Mouse (Mus musculus): ENCODE data around the gene Morn3.
A peak's percentile ranks its signal among the peaks of the same experiment; 100 is the strongest.
"Not testable (repeated sequence)": the region's sequence is repeated elsewhere in the genome, so short reads cannot be mapped to it uniquely, and the experiment has no call there.

Morn3 gene

GRCm38 (mm10) chr5:123046916-123047315 is at the start of gene Morn3:
TSS of gene Morn3 (minus strand) at chr5:123047016.
- no peak for DNase-seq (ENCODE audit: low read depth, low spot score)

- DNase-seq (ENCODE audit: low read depth, low spot score) = no peak
Observed at GRCm38 (mm10) chr5:123096299-123096698, 49.5 kb upstream of the Morn3 start.

- peak; percentile 79 for DNase-seq (ENCODE audit: low read depth, low spot score)
Observed at GRCm38 (mm10) chr5:123094238-123094991, 47.6 kb upstream of the Morn3 start.

GRCm38 (mm10) chr5:123093077-123093633 is 46.3 kb upstream of the Morn3 start:
- DNase-seq (ENCODE audit: low read depth, low spot score) = peak; percentile 76

GRCm38 (mm10) chr5:123090560-123091306 is 43.9 kb upstream of the Morn3 start:
- no peak for DNase-seq (ENCODE audit: low read depth, low spot score)

- DNase-seq (ENCODE audit: low read depth, low spot score) = no peak
Observed at GRCm38 (mm10) chr5:123088784-123089183, 42.0 kb upstream of the Morn3 start.

- DNase-seq (ENCODE audit: low read depth, low spot score) = no peak
Observed at GRCm38 (mm10) chr5:123086501-123086900, 39.7 kb upstream of the Morn3 start.

GRCm38 (mm10) chr5:123083340-123084050 is 36.7 kb upstream of the Morn3 start:
- DNase-seq (ENCODE audit: low read depth, low spot score) = no peak

- DNase-seq (ENCODE audit: low read depth, low spot score) = no peak
Observed at GRCm38 (mm10) chr5:123080510-123080909, 33.7 kb upstream of the Morn3 start.

GRCm38 (mm10) chr5:123080041-123080440 is 33.2 kb upstream of the Morn3 start:
- DNase-seq (ENCODE audit: low read depth, low spot score) = no peak

GRCm38 (mm10) chr5:123079568-123079967 is 32.8 kb upstream of the Morn3 start:
- DNase-seq (ENCODE audit: low read depth, low spot score) = no peak

- DNase-seq (ENCODE audit: low read depth, low spot score) = no peak
Observed at GRCm38 (mm10) chr5:123076419-123077281, 29.8 kb upstream of the Morn3 start.

- DNase-seq (ENCODE audit: low read depth, low spot score) = peak; percentile 87
Observed at GRCm38 (mm10) chr5:123075576-123076418, 29.0 kb upstream of the Morn3 start.

- no peak for DNase-seq (ENCODE audit: low read depth, low spot score)
Observed at GRCm38 (mm10) chr5:123068714-123069113, 21.9 kb upstream of the Morn3 start.

- no peak for DNase-seq (ENCODE audit: low read depth, low spot score)
Observed at GRCm38 (mm10) chr5:123068115-123068514, 21.3 kb upstream of the Morn3 start, which contains the start of gene Tmem120b. TSS of gene Tmem120b (plus strand) at chr5:123068415.

GRCm38 (mm10) chr5:123067395-123067995 is 20.7 kb upstream of the Morn3 start:
- DNase-seq (ENCODE audit: low read depth, low spot score) = no peak

- peak; percentile 78 for DNase-seq (ENCODE audit: low read depth, low spot score)
Observed at GRCm38 (mm10) chr5:123064207-123064606, 17.4 kb upstream of the Morn3 start.

GRCm38 (mm10) chr5:123063141-123063540 is 16.3 kb upstream of the Morn3 start:
- no peak for DNase-seq (ENCODE audit: low read depth, low spot score)

GRCm38 (mm10) chr5:123061402-123061749 is 14.6 kb upstream of the Morn3 start:
- DNase-seq (ENCODE audit: low read depth, low spot score) = not testable (repeated sequence)

All from c-Kit-negative CD71-positive TER-119-positive erythroid progenitor cells, embryonic 14.5 days (primary cell).